Mouse (Mus musculus) heart, postnatal 10 days (tissue): ENCODE measurements around the gene B3gat3. TPM values are rescaled to one million over a fixed set of nuclear protein-coding genes. Genes with fewer than 3 reads are reported as not detected.
"Not testable (repeated sequence)": the region's sequence is repeated elsewhere in the genome, so short reads cannot be mapped to it uniquely, and the experiment has no call there.

Source experiments
- DNase-seq, 2 experiments: peaks; one replicate each; pipeline ENCODE4 v3.0.0; 2021
- intact Hi-C: fragments of 180-260 bp; cut with DNase I; formaldehyde crosslinking; loops from one replicate; pipeline ENCODE4 v1.15.1; 2025
- total RNA-seq, 2 experiments: library from RNA; stranded (reverse); gene quantifications; 2 replicates each; pipeline ENCODE4 v1.2.3; 2021

Gene B3gat3
- total RNA-seq, 2 experiments from 2014 or later: 38.7 to 41.8 TPM

DNA sequence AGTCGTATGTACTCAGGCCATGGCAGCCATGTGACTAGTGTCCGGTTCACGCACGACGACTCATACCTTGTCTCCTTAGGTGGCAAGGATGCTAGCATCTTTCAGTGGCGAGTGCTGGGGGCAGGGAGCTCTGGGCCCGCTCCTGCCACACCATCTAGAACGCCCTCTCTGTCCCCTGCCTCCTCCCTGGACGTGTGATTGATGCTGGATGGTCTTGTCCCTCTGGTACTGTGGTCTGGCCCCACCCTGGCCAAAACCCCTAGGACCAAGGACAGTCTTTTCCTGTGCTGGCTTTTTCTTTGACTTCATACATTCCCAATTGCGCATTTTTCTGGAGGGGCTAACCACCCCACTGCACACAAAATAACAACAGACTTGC is 21.0 kb downstream of the B3gat3 start:
- no peak for DNase-seq
- intact Hi-C loops: no loop called here

GRCm38 (mm10) chr19:8941515-8942217 is 21.5 kb downstream of the B3gat3 start, which contains the start of gene Mta2:
Gene Mta2 (plus strand): TSS chr19:8941875.
- peak; percentile 98 to 99 for DNase-seq
- intact Hi-C loops: no loop called here

DNA sequence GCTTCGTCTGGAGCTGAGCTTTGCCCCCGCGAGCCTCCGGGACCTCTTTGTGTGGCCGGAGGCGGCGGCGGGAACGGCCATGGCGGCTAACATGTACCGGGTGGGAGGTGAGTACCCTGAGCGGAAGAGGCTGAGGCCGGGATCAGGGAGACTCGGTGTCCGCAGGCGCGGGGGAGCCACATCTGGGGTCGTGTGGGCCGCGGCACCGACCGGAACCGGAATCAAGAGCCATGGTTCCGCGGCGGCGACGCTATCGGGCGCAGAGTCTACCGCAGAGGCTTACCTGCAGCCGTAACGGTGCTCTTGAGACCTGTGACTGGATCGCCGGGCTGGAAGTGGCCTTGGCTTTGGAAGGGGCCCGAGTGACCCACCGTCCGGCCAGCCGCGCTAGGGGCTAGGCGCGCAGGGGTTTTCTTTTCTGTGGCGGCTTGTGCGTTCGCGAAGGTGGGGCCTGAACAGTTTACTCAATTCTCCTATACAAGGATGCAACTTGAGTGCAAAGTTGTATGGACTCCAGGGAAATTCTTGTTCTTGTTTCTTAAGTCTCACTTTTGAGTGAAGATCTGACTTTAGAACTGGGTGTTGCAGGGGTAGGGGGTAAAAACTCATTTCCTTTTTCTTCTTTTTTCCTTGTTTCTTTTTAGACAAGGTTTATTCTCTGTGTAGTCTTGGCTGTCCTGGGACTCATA is 22.2 kb downstream of the B3gat3 start:
- no peak for DNase-seq
- intact Hi-C loops: no loop called here

- DNase-seq: no peak
- intact Hi-C loops: no loop called here
These were observed 22.9 kb downstream of the B3gat3 start for GRCm38 (mm10) chr19:8943047-8943446.

GRCm38 (mm10) chr19:8944062-8944461 is 23.9 kb downstream of the B3gat3 start:
- intact Hi-C loops: no loop called here
- DNase-seq: no peak

GRCm38 (mm10) chr19:8944750-8945149 is 24.6 kb downstream of the B3gat3 start:
- peak; percentile 82 to 90 for DNase-seq
- intact Hi-C loops: no loop called here

- DNase-seq: no peak
- intact Hi-C loops: no loop called here
These were observed 25.1 kb downstream of the B3gat3 start for GRCm38 (mm10) chr19:8945251-8945650.

DNA sequence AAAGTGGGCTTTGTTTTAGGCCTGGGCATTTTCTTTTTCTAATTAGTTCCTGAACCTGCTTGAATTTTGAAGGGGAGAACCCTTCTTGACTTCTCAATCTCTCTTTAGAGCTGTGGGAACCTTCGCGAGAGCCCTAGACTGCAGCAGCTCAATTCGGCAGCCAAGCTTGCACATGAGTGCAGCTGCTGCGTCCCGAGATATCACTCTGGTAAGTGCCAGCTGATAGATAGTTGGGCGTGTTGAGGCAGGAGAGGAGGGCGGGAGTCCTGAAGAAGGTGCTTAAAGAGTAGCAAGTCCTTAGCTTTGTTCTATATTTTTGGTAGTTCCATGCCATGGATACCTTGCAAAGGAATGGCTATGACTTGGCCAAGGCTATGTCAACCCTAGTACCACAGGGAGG is 26.8 kb downstream of the B3gat3 start:
- intact Hi-C loops: no loop called here
- no peak for DNase-seq

DNA sequence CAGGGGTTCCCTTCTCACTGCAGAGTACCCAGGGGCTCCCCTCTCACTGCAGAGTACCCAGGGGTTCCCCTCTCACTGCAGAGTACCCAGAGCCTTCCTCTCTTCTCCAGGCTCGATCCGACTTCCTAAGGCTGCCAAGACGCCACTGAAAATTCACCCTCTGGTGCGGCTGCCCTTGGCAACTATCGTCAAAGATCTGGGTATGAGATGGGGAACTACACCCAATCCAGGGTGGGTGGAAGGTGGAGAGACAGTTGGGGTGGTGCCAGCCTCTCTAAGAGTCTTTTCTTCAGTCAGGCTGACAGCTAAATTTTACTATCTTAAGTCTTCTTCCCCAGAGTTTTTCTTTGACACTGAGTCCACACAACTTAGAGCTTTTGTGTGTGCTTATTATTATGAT is 30.0 kb downstream of the B3gat3 start:
- no peak for DNase-seq
- intact Hi-C loops: no loop called here

- no peak for DNase-seq
- intact Hi-C loops: no loop called here
These were observed 32.1 kb downstream of the B3gat3 start for GRCm38 (mm10) chr19:8952241-8952640.

DNA sequence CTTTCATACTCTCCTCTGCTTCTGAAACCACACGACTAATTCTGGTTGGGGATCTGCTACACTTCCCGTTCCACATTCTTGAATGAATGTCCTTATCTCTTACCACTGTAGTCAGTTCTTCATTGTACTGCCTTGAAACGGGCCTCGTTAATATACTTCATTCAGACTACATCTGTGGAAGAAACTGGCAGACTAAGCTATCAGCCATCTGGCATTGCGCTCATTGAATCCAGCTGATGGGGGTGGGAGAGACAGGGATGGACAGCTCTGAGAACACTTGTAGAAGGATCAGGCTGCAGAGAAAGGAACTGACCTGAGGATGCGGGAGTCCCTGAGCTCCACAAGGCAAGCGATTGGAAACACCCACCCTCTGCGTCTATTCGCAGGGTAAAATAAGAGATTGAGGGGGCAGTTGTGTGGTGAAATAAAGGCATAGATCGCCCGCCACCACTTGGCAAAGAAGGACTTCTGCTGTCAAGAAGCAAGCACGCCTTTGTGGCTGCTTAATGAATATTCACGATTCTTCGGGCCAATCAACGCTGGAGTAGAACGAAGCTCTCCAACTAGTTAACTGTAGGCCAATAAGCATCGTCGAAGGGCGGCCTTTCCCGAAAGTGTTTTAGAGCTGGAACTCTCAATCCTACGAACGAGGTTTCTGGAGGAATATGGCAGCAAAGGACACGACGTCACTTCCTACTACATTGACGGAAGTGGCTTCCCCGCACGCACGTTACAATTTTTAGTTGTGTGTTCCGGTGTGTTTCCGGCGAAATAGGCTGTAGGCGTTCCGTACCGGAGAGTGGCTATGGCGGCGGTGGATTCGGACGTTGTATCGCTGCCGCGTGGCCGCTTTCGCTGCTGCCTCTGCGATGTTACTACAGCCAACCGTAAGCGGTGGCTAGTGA is 33.2 kb downstream of the B3gat3 start, which contains the start of gene Tut1:
Gene Tut1 (plus strand): TSS at position 713 of the 905 bp plus-strand sequence.
- intact Hi-C loops: no loop called here
- peak; percentile 96 to 97 for DNase-seq

- DNase-seq: no peak
- intact Hi-C loops: no loop called here
These were observed 34.0 kb downstream of the B3gat3 start for GRCm38 (mm10) chr19:8954171-8954570.

DNA sequence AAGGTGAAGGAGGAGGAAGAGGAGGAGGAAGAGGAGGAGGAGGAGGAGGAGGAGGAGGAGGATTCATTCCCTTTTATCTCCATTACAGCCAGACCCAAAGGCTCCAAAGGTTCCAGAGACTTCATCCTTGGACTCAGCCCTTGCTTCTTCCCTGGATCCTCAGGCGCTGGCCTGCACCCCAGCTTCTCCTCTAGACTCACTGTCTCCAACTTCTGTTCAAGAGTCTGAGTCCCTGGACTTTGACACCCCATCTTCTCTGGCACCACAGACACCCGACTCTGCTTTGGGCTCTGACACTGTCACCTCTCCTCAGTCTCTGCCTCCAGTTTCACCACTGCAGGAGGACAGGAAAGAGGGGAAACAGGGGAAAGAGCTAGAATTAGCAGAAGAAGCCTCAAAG is 42.1 kb downstream of the B3gat3 start:
- intact Hi-C loops: no loop called here
- no peak for DNase-seq

GRCm38 (mm10) chr19:8965075-8965474 is 44.9 kb downstream of the B3gat3 start:
- intact Hi-C loops: no loop called here

GRCm38 (mm10) chr19:8965771-8966170 is 45.6 kb downstream of the B3gat3 start:
- peak; percentile 23 to 48 for DNase-seq
- intact Hi-C loops: no loop called here

More at GRCm38 (mm10) chr19:8965075-8965474, 44.9 kb downstream of the B3gat3 start:
- no peak for DNase-seq

- no peak for DNase-seq
- intact Hi-C loops: no loop called here
These were observed 46.0 kb downstream of the B3gat3 start for GRCm38 (mm10) chr19:8966198-8966589.

DNA sequence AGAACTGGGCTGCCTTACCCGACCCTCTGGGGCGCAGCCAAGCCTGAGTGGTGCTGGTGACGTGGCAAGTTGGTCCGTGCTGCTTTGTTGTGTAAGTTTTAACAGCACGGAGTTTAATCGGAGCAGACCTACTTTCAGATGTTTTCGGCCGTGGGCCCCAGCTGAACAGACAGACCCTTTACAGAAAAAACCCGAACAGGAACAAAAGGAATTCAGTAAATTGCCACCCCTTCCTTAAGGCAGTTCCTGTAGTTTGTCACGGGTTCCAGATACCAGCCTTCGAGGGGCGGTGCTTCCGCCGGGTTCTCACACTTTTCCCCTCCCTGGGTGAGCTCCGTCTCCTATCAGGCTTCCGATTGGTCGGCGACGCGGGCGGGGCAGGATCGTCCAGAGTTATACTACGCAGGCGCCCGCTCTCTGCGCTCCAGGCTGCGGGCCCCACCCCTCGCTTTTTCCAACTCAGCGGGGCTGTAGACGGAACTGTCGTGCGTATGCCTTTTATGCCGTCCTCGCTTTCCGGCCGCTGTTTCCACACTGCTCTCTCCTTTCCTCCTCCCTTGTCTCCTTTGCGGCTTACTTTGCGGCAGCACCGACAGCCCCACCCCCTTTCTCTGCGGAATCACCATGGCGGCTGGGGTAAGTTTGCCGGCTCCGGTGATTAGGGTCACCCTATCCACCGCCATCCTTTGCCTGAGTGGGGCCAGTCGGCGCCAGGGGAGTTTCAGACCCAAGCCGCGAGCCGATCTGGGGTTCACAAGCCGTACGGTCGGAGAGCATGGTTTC is 46.6 kb downstream of the B3gat3 start, which contains the start of gene Eef1g:
Gene Eef1g (plus strand): TSS at position 452 of the 783 bp plus-strand sequence.
- intact Hi-C loops: no loop called here
- DNase-seq: peak; percentile 99

DNA sequence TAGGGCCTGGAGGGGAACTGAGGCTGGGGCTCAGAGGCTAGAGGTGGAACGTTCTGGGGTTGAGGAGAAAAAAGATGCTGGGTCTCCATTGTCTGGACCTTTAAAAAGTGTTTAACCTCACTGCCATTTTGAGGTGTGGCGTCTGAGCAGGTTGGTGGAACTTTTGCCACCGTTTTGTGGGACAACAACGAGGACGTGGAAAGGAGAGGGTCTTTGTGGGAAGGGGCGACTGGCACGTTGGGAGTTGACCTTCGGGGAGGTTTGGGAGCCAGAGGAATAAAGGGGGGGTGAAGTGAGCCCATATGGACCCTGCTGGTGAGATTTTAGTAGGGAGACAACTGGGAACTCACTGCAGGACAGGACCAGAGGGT is 47.2 kb downstream of the B3gat3 start:
- intact Hi-C loops: no loop called here
- no peak for DNase-seq

GRCm38 (mm10) chr19:8967893-8968292 is 47.7 kb downstream of the B3gat3 start:
- intact Hi-C loops: no loop called here

DNA sequence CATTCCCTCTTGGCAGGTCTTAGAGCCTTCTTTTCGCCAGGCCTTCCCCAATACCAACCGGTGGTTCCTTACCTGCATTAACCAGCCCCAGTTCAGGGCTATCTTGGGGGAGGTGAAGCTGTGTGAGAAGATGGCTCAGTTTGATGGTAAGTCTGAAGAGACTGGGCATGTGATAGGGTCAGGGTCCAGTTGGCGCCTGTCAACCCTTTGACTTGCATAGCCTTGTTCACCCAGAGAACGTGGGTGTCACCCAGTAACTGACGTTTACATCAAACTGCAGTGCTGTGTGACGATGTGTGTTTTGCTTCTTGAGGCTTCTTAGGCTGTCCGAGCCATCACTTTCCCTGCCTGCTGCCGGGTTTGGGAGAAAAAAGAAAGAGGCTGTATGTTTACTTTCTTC is 52.3 kb downstream of the B3gat3 start:
- DNase-seq, intact Hi-C loops: not testable (repeated sequence)

More at GRCm38 (mm10) chr19:8967893-8968292, 47.7 kb downstream of the B3gat3 start:
- no peak for DNase-seq
